Comparison of ENCODE assay signal across 27 mouse cellular contexts in the genomic region with DNA sequence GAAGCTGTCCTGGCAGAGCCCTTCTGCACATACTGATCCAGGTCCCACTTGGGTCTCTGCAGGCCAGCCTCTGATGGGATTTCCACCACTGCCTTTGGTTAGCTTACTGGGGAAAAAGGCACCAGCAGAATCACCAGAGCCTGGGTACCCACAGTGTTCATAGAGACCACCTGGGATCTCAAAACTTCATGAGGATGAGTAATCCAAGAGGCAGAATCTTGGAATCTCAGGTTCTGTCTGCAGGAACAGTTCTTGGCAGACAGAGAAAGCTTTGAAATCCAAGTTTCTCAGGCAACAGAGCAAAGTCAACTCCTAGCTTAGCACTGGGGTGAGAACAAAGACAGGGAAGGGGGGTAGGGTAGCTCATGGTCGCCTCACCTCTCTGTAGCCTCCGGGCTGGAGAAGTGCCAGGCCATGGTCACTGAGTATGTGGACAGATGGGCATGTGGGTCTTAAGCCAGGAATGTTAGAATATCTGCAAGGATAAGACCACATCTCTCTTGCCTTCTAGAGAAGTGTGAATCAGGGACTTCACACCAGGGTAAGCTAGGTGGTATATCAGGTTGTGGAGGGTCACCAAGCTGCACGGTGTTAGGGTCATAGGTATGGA.
DNase-seq lines count a peak whose midpoint lies in the region; TF ChIP-seq lines count a peak whose summit lies in the region.
"Had no signal": no experiment of that assay in that cellular context is flagged by ENCODE, and none has a peak within 500 bp of the region (broad histone marks: within the 10 kb centered on the region; RNA-seq: fewer than 3 reads in every experiment).

No protein-coding gene starts in this region.

- intact Hi-C loops in gastrocnemius, adult 2 months (cut with DNase I) = loop anchor here (2.0 kb wide), 1 partner anchor 40 kb away; no protein-coding TSS in a partner anchor

- no peak overlapping the region for H3K27ac ChIP-seq in gastrocnemius, adult 2 months
- peak overlapping the region; percentile 69 for H3K27ac ChIP-seq in layer of hippocampus, adult 2 months
- H3K27ac ChIP-seq: embryonic facial prominence, embryonic 13.5 days; forebrain, embryonic 10.5 days; forebrain, embryonic 15.5 days; hindbrain, embryonic 12.5 days; hindbrain, postnatal 0 days; intestine, embryonic 15.5 days; limb, embryonic 15.5 days; liver, embryonic 14.5 days; macrophage; midbrain, embryonic 13.5 days had no signal

- peak; percentile 38 for DNase-seq in gastrocnemius, adult 2 months
- no peak for DNase-seq in gastrocnemius, adult 18-20 months (ENCODE audit: low spot score)
- DNase-seq in layer of hippocampus, adult 2 months (ENCODE audit: low spot score in 2 of 2) = peak in 1 of 2 experiments; percentile 53
- no peak for DNase-seq in layer of hippocampus, postnatal 36 days
- peak; percentile 22 for DNase-seq in right cerebral cortex, postnatal 4 days
- no peak for DNase-seq in right cerebral cortex, postnatal 25 days
- DNase-seq in adrenal gland, adult 2 months = no peak
- DNase-seq: adrenal gland, postnatal 36 days; B cell, adult 2 months; cerebellum, adult 9-10 months; gastrocnemius, postnatal 36 days; heart, adult 18-20 months; heart, postnatal 36 days; kidney, adult 8-10 months; lung, adult 2 months; lung, postnatal 10 days; thymus, postnatal 4 days had no signal

- TF ChIP-seq CTCF in gastrocnemius, adult 2 months (IDR thresholded peaks at IDR 0.05) = no peak
- TF ChIP-seq CTCF in layer of hippocampus, adult 2 months (conservative IDR thresholded peaks at IDR 0.05) = no peak

- no peak overlapping the region for H3K4me3 ChIP-seq in gastrocnemius, adult 2 months
- no peak overlapping the region for H3K4me3 ChIP-seq in layer of hippocampus, adult 2 months
- H3K4me3 ChIP-seq: embryonic facial prominence, embryonic 13.5 days; forebrain, embryonic 10.5 days; forebrain, embryonic 15.5 days; hindbrain, embryonic 12.5 days; intestine, embryonic 15.5 days; limb, embryonic 15.5 days; midbrain, embryonic 13.5 days had no signal

Comparison
In these comparisons a context has a peak if more than half of its experiments do, and no peak if none do; other contexts are left out.
1. DNase-seq: peak in gastrocnemius, adult 2 months (single experiment) and right cerebral cortex, postnatal 4 days (single experiment); none in gastrocnemius, adult 18-20 months (single experiment), layer of hippocampus, postnatal 36 days (0 of 2), right cerebral cortex, postnatal 25 days (single experiment) and adrenal gland, adult 2 months (single experiment).